Mouse (Mus musculus): ENCODE results near the gene Olfr412.

GRCm38 (mm10) chr11:74392903-74393302 lies 31.0 kb downstream of the Olfr412 start:
- no peak for TF ChIP-seq GATA1 (IDR thresholded peaks at IDR 0.05; ENCODE audit: borderline replicate concordance, low read length)
- TF ChIP-seq FLI1 (IDR thresholded peaks at IDR 0.05; ENCODE audit: low read length): no peak
